Mouse (Mus musculus): Measurements from ENCODE around the gene Tbc1d1. TPM values are rescaled to one million over a fixed set of nuclear protein-coding genes. Genes with fewer than 3 reads are reported as not detected.
A peak's percentile ranks its signal among the peaks of the same experiment; 100 is the strongest.
"Not testable (repeated sequence)": the region's sequence is repeated elsewhere in the genome, so short reads cannot be mapped to it uniquely, and the experiment has no call there.

Tbc1d1 gene
- polyA plus RNA-seq, 1 experiment from 2014 or later = 15.4 TPM

DNA sequence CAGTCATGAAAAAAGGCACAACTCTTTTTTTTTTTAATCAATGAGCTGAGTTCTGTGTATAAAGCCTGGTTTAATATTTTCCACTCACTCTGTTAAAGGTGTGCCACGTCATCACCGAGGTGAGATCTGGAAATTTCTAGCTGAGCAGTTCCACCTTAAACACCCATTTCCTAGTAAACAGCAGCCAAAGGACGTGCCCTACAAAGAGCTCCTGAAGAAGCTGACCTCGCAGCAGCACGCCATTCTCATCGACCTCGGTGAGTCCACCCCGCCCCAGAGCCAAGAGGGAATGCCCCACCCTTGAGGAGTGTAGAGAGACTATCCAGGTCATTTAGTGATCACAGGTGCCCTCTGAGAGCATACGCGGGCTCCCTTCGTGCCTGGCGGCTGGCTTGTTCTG lies 168.2 kb downstream of the Tbc1d1 start:
- no peaks in the 10 kb centered on the region for H3K36me3 ChIP-seq (replicated peaks; ENCODE audit: control insufficient read depth, insufficient read depth)
- no peak overlapping the region for H3K4me2 ChIP-seq (replicated peaks)
- no peaks in the 10 kb centered on the region for H3K9me3 ChIP-seq (ENCODE audit: control insufficient read depth, low read length)
- ATAC-seq (ENCODE audit: low FRiP score) (no peak), DNase-seq (ENCODE audit: low spot score) (no peak)
- H3K4me3 ChIP-seq (replicated peaks; ENCODE audit: low read length) = no peak overlapping the region
- H3K27me3 ChIP-seq (ENCODE audit: control insufficient read depth, insufficient read depth, low read length) = no peaks in the 10 kb centered on the region
- no peak overlapping the region for H3K9ac ChIP-seq
- H3K4me1 ChIP-seq (replicated peaks; ENCODE audit: control insufficient read depth, insufficient read depth, low read length) = peaks cover 16% of the 10 kb centered on the region
- WGBS = 91% methylated on average over 12 of the region's 12 CpGs
- peak overlapping the region; percentile 64; the same call in 1 of the 2 replicates for H3K27ac ChIP-seq

DNA sequence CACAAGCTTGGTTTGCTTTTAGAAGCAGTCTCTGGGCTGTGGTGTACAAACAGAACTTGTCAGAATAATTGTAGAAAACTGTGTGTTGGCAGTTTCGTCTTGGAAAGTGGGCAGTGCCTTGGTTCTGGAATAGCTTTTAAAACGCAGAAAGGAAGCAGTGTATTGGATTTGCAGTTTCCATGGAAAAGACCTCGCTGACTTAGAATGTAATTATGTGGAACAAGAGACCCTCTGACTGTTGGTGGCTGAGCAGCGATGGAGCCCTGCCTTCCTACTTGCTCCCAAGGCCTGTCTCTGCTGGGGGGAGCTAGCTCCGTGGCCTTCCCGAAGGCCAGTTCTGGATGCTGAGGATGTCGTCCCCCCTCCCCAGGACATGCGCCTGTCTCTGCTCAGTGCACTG lies 168.8 kb downstream of the Tbc1d1 start:
- Histone ChIP-seq H3K4me2 (replicated peaks) (no peak overlapping the region), H3K36me3 (replicated peaks; ENCODE audit: control insufficient read depth, insufficient read depth) (no peaks in the 10 kb centered on the region), H3K4me1 (replicated peaks; ENCODE audit: control insufficient read depth, insufficient read depth, low read length) (peaks cover 16% of the 10 kb centered on the region), H3K27ac (peak overlapping the region; percentile 64; the same call in 1 of the 2 replicates), H3K9ac (no peak overlapping the region), H3K9me3 (ENCODE audit: control insufficient read depth, low read length) (no peaks in the 10 kb centered on the region), H3K4me3 (replicated peaks; ENCODE audit: low read length) (no peak overlapping the region), H3K27me3 (ENCODE audit: control insufficient read depth, insufficient read depth, low read length) (no peaks in the 10 kb centered on the region)
- WGBS = 57% methylated on average over 8 of the region's 8 CpGs
- DNase-seq (ENCODE audit: low spot score) (no peak), ATAC-seq (ENCODE audit: low FRiP score) (no peak)

DNA sequence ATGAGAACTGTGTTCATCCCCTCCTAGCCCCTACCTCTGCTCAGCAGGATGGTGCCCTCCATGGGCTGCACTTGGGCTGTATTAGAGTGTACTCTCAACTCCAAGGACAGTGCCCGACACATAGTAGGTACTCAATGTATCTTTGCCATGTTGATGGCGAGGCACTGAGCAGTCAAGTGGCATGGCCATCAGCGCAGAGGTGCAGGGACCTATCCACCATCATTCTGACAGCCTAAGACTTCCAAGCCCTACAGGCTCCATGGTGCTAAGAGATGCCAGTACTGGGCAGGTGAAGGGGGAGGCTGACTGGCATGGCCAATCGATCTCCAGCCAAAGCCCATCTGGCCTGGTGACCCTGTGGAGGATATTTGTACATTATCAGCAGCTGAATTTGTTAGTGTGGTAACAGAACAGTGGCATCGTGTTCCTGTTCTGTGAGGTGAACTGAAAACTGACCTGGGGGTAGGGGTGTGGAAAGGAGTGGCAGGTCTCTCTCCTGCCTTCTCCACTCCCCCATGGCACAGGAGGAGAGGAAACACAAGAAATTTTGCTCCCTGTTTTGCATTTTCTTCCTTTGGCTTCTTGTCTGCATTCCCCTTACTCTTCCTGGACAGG lies 169.7 kb downstream of the Tbc1d1 start:
- Histone ChIP-seq H3K4me2 (replicated peaks) (no peak overlapping the region), H3K9me3 (ENCODE audit: control insufficient read depth, low read length) (no peaks in the 10 kb centered on the region), H3K9ac (no peak overlapping the region), H3K27me3 (ENCODE audit: control insufficient read depth, insufficient read depth, low read length) (no peaks in the 10 kb centered on the region), H3K36me3 (replicated peaks; ENCODE audit: control insufficient read depth, insufficient read depth) (no peaks in the 10 kb centered on the region), H3K4me3 (replicated peaks; ENCODE audit: low read length) (no peak overlapping the region), H3K27ac (no peak overlapping the region), H3K4me1 (replicated peaks; ENCODE audit: control insufficient read depth, insufficient read depth, low read length) (peaks cover 16% of the 10 kb centered on the region)
- ATAC-seq (ENCODE audit: low FRiP score) (no peak), DNase-seq (ENCODE audit: low spot score) (no peak)
- 79% methylated on average over 5 of the region's 5 CpGs for WGBS

DNA sequence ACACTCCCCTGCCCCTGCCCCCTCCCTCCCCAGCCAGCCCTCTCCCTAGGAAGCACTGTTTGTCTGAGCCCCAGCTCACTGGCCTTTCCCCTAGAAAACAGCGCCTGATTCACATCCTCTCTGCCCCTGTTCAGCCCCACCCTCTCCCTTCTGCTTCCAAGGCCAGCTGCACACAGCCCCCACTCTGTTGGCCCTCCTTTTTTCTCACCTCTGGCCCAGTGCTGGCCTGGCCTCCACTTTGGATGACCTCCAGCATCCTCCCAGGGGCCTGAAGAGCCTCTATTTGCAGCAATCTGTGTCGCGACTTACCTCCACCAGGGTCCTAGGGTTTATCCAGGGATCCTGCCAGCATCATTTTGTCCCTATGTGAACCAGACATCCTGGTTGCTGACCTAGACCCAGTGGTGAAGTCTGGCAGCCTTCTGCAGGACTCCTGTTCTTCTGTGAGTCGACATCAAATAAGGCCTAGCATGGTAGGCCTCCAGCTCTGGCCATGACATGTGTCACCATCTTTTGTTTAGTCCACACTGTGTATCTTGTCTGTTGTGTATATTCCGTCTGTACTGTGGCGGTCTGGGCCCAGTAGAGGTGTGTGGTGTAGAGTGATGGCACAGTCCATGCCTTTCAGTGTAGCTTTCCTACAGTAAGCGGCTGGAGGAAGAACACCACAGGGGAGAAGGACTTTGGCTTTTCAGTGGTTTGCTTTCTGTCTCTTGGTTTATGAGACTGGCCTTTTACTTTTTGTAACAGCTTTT lies 170.5 kb downstream of the Tbc1d1 start:
- Histone ChIP-seq H3K4me1 (replicated peaks; ENCODE audit: control insufficient read depth, insufficient read depth, low read length) (peaks cover 16% of the 10 kb centered on the region), H3K27ac (no peak overlapping the region), H3K27me3 (ENCODE audit: control insufficient read depth, insufficient read depth, low read length) (no peaks in the 10 kb centered on the region), H3K9ac (no peak overlapping the region), H3K4me3 (replicated peaks; ENCODE audit: low read length) (no peak overlapping the region), H3K36me3 (replicated peaks; ENCODE audit: control insufficient read depth, insufficient read depth) (no peaks in the 10 kb centered on the region), H3K9me3 (ENCODE audit: control insufficient read depth, low read length) (no peaks in the 10 kb centered on the region), H3K4me2 (replicated peaks) (no peak overlapping the region)
- ATAC-seq (ENCODE audit: low FRiP score) (peak; percentile 58; the same call in 1 of the 2 replicates), DNase-seq (ENCODE audit: low spot score) (no peak)
- 67% methylated on average over 7 of the region's 7 CpGs for WGBS

DNA sequence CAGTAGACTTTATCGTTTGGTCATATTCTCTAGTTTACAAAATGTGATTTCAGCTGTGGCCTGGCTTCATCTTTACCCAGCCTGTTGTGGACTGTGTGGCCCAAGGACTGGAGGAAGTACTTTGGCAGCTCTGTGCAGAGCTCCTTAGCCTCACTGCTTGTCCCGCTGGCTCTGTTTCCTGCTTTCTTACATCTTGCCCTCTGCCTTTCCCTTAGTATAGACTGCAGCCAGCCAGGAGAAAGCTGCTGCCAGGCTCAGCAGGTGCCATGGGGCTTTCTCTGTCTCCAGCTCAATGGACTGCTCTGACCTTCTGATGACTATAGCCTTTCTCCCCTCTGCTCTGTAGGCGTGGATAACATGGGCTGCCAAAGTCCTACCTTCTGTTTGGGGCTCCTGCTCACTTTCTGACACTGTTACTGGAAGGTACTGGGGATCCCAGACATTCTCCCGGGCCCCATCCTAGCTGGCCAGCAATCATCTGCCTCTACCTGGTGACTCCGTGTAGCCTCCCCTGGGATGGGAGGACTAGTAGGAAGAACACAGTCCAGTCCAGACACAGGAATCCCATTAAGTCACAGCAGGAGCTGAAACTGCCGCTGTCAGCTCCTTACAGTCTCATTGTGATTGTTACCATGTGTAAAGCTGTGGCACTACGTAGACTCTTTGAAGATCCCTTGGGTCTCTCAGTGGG lies 171.3 kb downstream of the Tbc1d1 start:
- no peak; the same call in 1 of the 2 replicates for ATAC-seq (ENCODE audit: low FRiP score)
- Histone ChIP-seq H3K4me1 (replicated peaks; ENCODE audit: control insufficient read depth, insufficient read depth, low read length) (peaks cover 16% of the 10 kb centered on the region), H3K36me3 (replicated peaks; ENCODE audit: control insufficient read depth, insufficient read depth) (no peaks in the 10 kb centered on the region), H3K9me3 (ENCODE audit: control insufficient read depth, low read length) (no peaks in the 10 kb centered on the region), H3K4me3 (replicated peaks; ENCODE audit: low read length) (no peak overlapping the region), H3K27ac (no peak overlapping the region), H3K9ac (no peak overlapping the region), H3K4me2 (replicated peaks) (no peak overlapping the region), H3K27me3 (ENCODE audit: control insufficient read depth, insufficient read depth, low read length) (no peaks in the 10 kb centered on the region)
- WGBS = 53% methylated on average over 7 of the region's 7 CpGs
- no peak for DNase-seq (ENCODE audit: low spot score)

DNA sequence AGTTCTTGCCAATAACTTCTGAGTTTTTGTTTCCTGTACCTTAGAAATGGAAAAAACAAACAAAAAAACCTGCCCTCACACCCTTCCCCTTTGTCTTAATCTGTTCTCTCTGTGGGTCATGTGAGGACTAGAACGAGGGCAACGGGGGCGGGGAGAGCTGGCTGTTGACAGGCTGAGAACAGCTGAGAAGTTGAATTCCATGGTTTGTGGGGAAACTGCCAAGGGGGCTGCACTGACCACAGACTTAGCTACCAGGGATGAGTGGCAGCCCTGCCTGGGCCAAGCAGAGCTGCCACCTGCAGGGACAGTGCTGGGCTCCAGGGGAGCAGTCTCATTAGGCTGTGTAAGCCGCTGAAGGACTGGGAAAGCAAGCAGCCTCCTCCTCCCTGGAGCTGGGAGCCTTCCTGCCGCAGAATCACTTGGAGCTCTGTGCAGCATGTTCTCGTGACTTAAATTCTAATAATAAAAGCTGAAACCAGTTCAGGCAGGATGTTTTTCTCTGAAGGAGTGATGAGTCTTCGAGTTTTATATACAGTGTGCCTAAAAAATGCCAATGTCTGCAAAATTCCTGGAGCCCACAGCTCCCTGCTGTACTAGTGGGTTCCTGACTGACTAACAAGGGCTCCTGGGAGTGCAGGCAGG lies 180.8 kb downstream of the Tbc1d1 start:
- 21% methylated on average over 7 of the region's 7 CpGs for WGBS
- Histone ChIP-seq H3K4me2 (replicated peaks) (no peak overlapping the region), H3K27ac (peak overlapping the region; percentile 65), H3K9me3 (ENCODE audit: control insufficient read depth, low read length) (no peaks in the 10 kb centered on the region), H3K4me3 (replicated peaks; ENCODE audit: low read length) (no peak overlapping the region), H3K4me1 (replicated peaks; ENCODE audit: control insufficient read depth, insufficient read depth, low read length) (peaks cover 6% of the 10 kb centered on the region), H3K9ac (no peak overlapping the region), H3K36me3 (replicated peaks; ENCODE audit: control insufficient read depth, insufficient read depth) (no peaks in the 10 kb centered on the region; the same call in 1 of the 2 replicates), H3K27me3 (ENCODE audit: control insufficient read depth, insufficient read depth, low read length) (no peaks in the 10 kb centered on the region)
- DNase-seq (ENCODE audit: low spot score) (peak; percentile 55), ATAC-seq (ENCODE audit: low FRiP score) (peak; percentile 87)

DNA sequence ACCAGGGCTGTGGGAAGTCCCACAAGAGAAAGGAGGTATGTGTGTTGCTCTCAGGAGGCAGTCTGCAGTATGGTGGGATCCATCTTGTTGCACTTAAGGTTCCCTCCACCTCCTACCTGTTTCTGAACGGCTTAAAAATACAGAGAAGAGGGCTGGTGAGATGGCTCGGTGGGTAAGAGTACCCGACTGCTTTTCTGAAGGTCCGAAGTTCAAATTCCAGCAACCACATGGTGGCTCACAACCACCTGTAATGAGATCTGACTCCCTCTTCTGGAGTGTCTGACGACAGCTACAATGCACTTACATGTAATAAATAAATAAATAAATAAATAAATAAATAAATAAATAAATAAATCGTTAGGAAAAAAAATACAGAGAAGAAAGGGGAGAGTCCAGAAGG lies 182.7 kb downstream of the Tbc1d1 start:
- 85% methylated on average over 6 of the region's 6 CpGs for WGBS
- not testable (repeated sequence) for H3K27ac ChIP-seq; H3K27me3 ChIP-seq (ENCODE audit: control insufficient read depth, insufficient read depth, low read length); H3K4me2 ChIP-seq (replicated peaks); H3K4me1 ChIP-seq (replicated peaks; ENCODE audit: control insufficient read depth, insufficient read depth, low read length); ATAC-seq (ENCODE audit: low FRiP score); H3K9ac ChIP-seq; DNase-seq (ENCODE audit: low spot score); H3K4me3 ChIP-seq (replicated peaks; ENCODE audit: low read length); H3K9me3 ChIP-seq (ENCODE audit: control insufficient read depth, low read length); H3K36me3 ChIP-seq (replicated peaks; ENCODE audit: control insufficient read depth, insufficient read depth)

DNA sequence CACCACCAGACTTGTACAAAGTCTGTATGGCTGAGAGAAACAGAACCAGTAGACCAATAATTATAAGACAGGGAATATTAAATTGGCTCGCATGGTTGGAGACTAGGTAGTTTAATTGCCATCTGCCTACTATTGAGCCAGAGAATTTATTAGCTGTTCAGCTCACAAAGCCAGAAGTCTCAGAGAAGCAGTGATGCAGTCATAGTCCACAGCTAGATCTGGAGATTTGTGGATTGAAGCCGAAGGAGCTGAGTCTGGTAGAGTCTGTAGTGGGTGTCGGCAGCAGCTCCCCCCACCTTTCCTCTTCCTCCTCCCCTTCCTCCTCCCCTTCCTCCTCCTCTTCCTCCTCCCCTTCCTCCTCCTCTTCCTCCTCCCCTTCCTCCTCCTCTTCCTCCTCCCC lies 184.3 kb downstream of the Tbc1d1 start:
- no peak overlapping the region for H3K4me2 ChIP-seq (replicated peaks)
- no peaks in the 10 kb centered on the region for H3K9me3 ChIP-seq (ENCODE audit: control insufficient read depth, low read length)
- no peak overlapping the region for H3K4me3 ChIP-seq (replicated peaks; ENCODE audit: low read length)
- no peak overlapping the region for H3K9ac ChIP-seq
- no peak for DNase-seq (ENCODE audit: low spot score)
- no peaks in the 10 kb centered on the region for H3K27me3 ChIP-seq (ENCODE audit: control insufficient read depth, insufficient read depth, low read length)
- H3K36me3 ChIP-seq (replicated peaks; ENCODE audit: control insufficient read depth, insufficient read depth) = no peaks in the 10 kb centered on the region
- 64% methylated on average over 3 of the region's 3 CpGs for WGBS
- no peak for ATAC-seq (ENCODE audit: low FRiP score)
- H3K4me1 ChIP-seq (replicated peaks; ENCODE audit: control insufficient read depth, insufficient read depth, low read length) = peaks cover 14% of the 10 kb centered on the region
- no peak overlapping the region for H3K27ac ChIP-seq

DNA sequence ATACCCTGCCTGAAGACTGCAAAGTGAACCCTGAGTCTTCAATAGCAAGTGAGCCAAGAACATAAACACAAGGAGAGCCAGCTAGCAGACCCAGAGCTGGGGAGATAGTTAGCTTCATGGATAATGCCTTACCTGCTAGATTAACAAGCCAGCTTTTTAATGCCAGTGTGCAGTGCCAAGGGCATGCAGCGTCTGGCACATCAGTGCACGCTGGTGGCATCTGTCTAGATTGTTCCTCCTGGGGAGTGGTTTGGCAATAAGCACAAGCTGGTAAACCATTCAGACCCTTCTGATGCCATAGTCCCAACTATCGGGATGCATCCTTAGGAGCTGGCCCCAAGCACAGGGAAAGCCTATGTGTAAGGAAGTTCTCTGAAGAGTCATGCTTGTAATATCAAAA lies 185.6 kb downstream of the Tbc1d1 start:
- no peak overlapping the region for H3K4me3 ChIP-seq (replicated peaks; ENCODE audit: low read length)
- H3K27ac ChIP-seq = no peak overlapping the region
- no peaks in the 10 kb centered on the region for H3K36me3 ChIP-seq (replicated peaks; ENCODE audit: control insufficient read depth, insufficient read depth)
- DNase-seq (ENCODE audit: low spot score) (no peak), ATAC-seq (ENCODE audit: low FRiP score) (no peak)
- H3K9me3 ChIP-seq (ENCODE audit: control insufficient read depth, low read length) = no peaks in the 10 kb centered on the region
- H3K4me1 ChIP-seq (replicated peaks; ENCODE audit: control insufficient read depth, insufficient read depth, low read length) = peaks cover 18% of the 10 kb centered on the region
- no peak overlapping the region for H3K4me2 ChIP-seq (replicated peaks)
- H3K9ac ChIP-seq = no peak overlapping the region
- WGBS = 68% methylated on average over 3 of the region's 3 CpGs
- no peaks in the 10 kb centered on the region for H3K27me3 ChIP-seq (ENCODE audit: control insufficient read depth, insufficient read depth, low read length)
